Mouse (Mus musculus): ENCODE measurements around the gene Gc.

- TF ChIP-seq CTCF (IDR thresholded peaks at IDR 0.05; ENCODE audit: insufficient read depth, low read length), result no peak
- no peak for TF ChIP-seq POLR2A (IDR thresholded peaks at IDR 0.05; ENCODE audit: borderline replicate concordance, extremely low read depth, low read depth, low read length)
Measured at GRCm38 (mm10) chr5:89449325-89449724, 8.4 kb downstream of the Gc start.
